Mouse (Mus musculus) ES-Bruce4 (cell line): ENCODE results near the gene Slc25a22.

Experiments used
- CTCF ChIP-seq: IDR thresholded peaks from one replicate; pipeline ENCODE4 v1.8.1; 2011; ENCODE audit warnings: low read depth, low read length
- EP300 ChIP-seq: IDR thresholded peaks from 2 replicates; pipeline ENCODE4 v1.6.1; 2011; ENCODE audit warnings: low read depth, low read length; ENCODE audit not compliant: insufficient read depth

DNA sequence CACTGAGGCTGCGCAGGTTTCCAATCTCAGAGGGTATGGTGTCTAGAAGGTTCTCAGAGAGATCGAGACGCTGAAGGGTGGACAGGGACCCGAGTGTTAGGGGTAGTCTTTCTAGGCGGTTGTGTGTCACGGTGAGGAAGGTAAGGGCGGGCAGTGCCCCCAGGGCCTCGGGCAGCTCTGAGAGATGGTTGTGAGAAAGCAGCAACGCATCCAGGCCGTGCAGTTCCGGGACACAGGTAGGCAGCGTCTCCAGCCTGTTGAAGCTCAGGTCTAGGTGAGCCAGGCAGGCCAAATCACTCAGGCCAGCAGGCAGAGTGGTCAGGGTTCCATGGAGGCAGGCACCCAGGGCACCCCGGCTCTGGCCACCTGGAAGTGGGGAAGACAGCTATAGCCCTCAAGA lies 4.5 kb upstream of the Slc25a22 start:
- TF ChIP-seq CTCF (no peak), EP300 (no peak)
